Mouse (Mus musculus): ENCODE data around the gene Epha4. TPM values are rescaled to one million over a fixed set of nuclear protein-coding genes. Genes with fewer than 3 reads are reported as not detected.

Epha4 gene
- polyA plus RNA-seq, 1 experiment from 2014 or later: 9.6 TPM

- DNase-seq (ENCODE audit: low spot score) (no peak), ATAC-seq (no peak)
- Histone ChIP-seq H3K9ac (replicated peaks; ENCODE audit: low read depth) (no peak overlapping the region), H3K9me3 (ENCODE audit: low read length) (no peaks in the 10 kb centered on the region), H3K27ac (ENCODE audit: low read length) (no peak overlapping the region), H3K36me3 (ENCODE audit: insufficient read depth, low read length) (no peaks in the 10 kb centered on the region), H3K27me3 (replicated peaks; ENCODE audit: insufficient read depth, low read length) (no peaks in the 10 kb centered on the region), H3K4me1 (ENCODE audit: insufficient read depth, low read depth, low read length) (peaks cover 12% of the 10 kb centered on the region; the same call in 1 of the 2 replicates), H3K4me3 (ENCODE audit: low read depth, low read length) (no peak overlapping the region), H3K4me2 (replicated peaks; ENCODE audit: low read depth, low read length) (no peak overlapping the region)
- TF ChIP-seq EP300 (IDR thresholded peaks at IDR 0.05): no peak
- TF ChIP-seq CTCF (IDR thresholded peaks at IDR 0.05): no peak
- WGBS: 90% methylated on average over 7 of the region's 7 CpGs
Measured at GRCm38 (mm10) chr1:77456695-77457445, 58.0 kb downstream of the Epha4 start.

- H3K9ac ChIP-seq (replicated peaks; ENCODE audit: low read depth): no peak overlapping the region
- no peak overlapping the region for H3K27ac ChIP-seq (ENCODE audit: low read length)
- no peaks in the 10 kb centered on the region for H3K27me3 ChIP-seq (replicated peaks; ENCODE audit: insufficient read depth, low read length)
- peaks cover 4% of the 10 kb centered on the region; the same call in 1 of the 2 replicates for H3K4me1 ChIP-seq (ENCODE audit: insufficient read depth, low read depth, low read length)
- H3K4me2 ChIP-seq (replicated peaks; ENCODE audit: low read depth, low read length): no peak overlapping the region
- TF ChIP-seq EP300 (IDR thresholded peaks at IDR 0.05) (no peak), CTCF (IDR thresholded peaks at IDR 0.05) (no peak)
- DNase-seq (ENCODE audit: low spot score) (no peak), ATAC-seq (no peak)
- H3K9me3 ChIP-seq (ENCODE audit: low read length): no peaks in the 10 kb centered on the region
- 65% methylated on average over 1 of the region's 1 CpGs for WGBS
- no peak overlapping the region for H3K4me3 ChIP-seq (ENCODE audit: low read depth, low read length)
- no peaks in the 10 kb centered on the region for H3K36me3 ChIP-seq (ENCODE audit: insufficient read depth, low read length)
Measured at GRCm38 (mm10) chr1:77453811-77454210, 61.1 kb downstream of the Epha4 start.

GRCm38 (mm10) chr1:77452721-77453120 is 62.2 kb downstream of the Epha4 start:
- Histone ChIP-seq H3K9me3 (ENCODE audit: low read length) (no peaks in the 10 kb centered on the region), H3K9ac (replicated peaks; ENCODE audit: low read depth) (no peak overlapping the region), H3K4me3 (ENCODE audit: low read depth, low read length) (no peak overlapping the region), H3K27ac (ENCODE audit: low read length) (no peak overlapping the region), H3K4me1 (ENCODE audit: insufficient read depth, low read depth, low read length) (peaks cover 4% of the 10 kb centered on the region; the same call in 1 of the 2 replicates), H3K36me3 (ENCODE audit: insufficient read depth, low read length) (no peaks in the 10 kb centered on the region), H3K27me3 (replicated peaks; ENCODE audit: insufficient read depth, low read length) (no peaks in the 10 kb centered on the region), H3K4me2 (replicated peaks; ENCODE audit: low read depth, low read length) (no peak overlapping the region)
- WGBS: 92% methylated on average over 3 of the region's 3 CpGs
- DNase-seq (ENCODE audit: low spot score) (no peak), ATAC-seq (no peak)
- TF ChIP-seq CTCF (IDR thresholded peaks at IDR 0.05) (no peak), EP300 (IDR thresholded peaks at IDR 0.05) (no peak)

- Histone ChIP-seq H3K4me1 (ENCODE audit: insufficient read depth, low read depth, low read length) (peaks cover 4% of the 10 kb centered on the region; the same call in 1 of the 2 replicates), H3K27me3 (replicated peaks; ENCODE audit: insufficient read depth, low read length) (no peaks in the 10 kb centered on the region), H3K4me3 (ENCODE audit: low read depth, low read length) (no peak overlapping the region), H3K36me3 (ENCODE audit: insufficient read depth, low read length) (no peaks in the 10 kb centered on the region), H3K9ac (replicated peaks; ENCODE audit: low read depth) (no peak overlapping the region), H3K4me2 (replicated peaks; ENCODE audit: low read depth, low read length) (no peak overlapping the region), H3K9me3 (ENCODE audit: low read length) (no peaks in the 10 kb centered on the region), H3K27ac (ENCODE audit: low read length) (no peak overlapping the region)
- WGBS: 93% methylated on average over 3 of the region's 3 CpGs
- no peak for DNase-seq (ENCODE audit: low spot score)
- no peak for ATAC-seq
- no peak for TF ChIP-seq CTCF (IDR thresholded peaks at IDR 0.05)
Measured at GRCm38 (mm10) chr1:77451541-77451940, 63.3 kb downstream of the Epha4 start.

- Histone ChIP-seq H3K9me3 (ENCODE audit: low read length) (no peaks in the 10 kb centered on the region), H3K4me2 (replicated peaks; ENCODE audit: low read depth, low read length) (no peak overlapping the region), H3K4me1 (ENCODE audit: insufficient read depth, low read depth, low read length) (peaks cover 4% of the 10 kb centered on the region; the same call in 1 of the 2 replicates), H3K9ac (replicated peaks; ENCODE audit: low read depth) (no peak overlapping the region), H3K4me3 (ENCODE audit: low read depth, low read length) (no peak overlapping the region), H3K27ac (ENCODE audit: low read length) (no peak overlapping the region), H3K36me3 (ENCODE audit: insufficient read depth, low read length) (no peaks in the 10 kb centered on the region), H3K27me3 (replicated peaks; ENCODE audit: insufficient read depth, low read length) (no peaks in the 10 kb centered on the region)
- TF ChIP-seq CTCF (IDR thresholded peaks at IDR 0.05) (no peak), EP300 (IDR thresholded peaks at IDR 0.05) (no peak)
- no peak for ATAC-seq
- DNase-seq (ENCODE audit: low spot score): peak; percentile 26
- WGBS: 32% methylated on average over 3 of the region's 3 CpGs
Measured at GRCm38 (mm10) chr1:77450201-77450600, 64.7 kb downstream of the Epha4 start.

- Histone ChIP-seq H3K27me3 (replicated peaks; ENCODE audit: insufficient read depth, low read length) (no peaks in the 10 kb centered on the region), H3K9me3 (ENCODE audit: low read length) (no peaks in the 10 kb centered on the region), H3K27ac (ENCODE audit: low read length) (no peak overlapping the region), H3K4me1 (ENCODE audit: insufficient read depth, low read depth, low read length) (peaks cover 4% of the 10 kb centered on the region; the same call in 1 of the 2 replicates), H3K9ac (replicated peaks; ENCODE audit: low read depth) (no peak overlapping the region), H3K4me3 (ENCODE audit: low read depth, low read length) (no peak overlapping the region), H3K4me2 (replicated peaks; ENCODE audit: low read depth, low read length) (no peak overlapping the region), H3K36me3 (ENCODE audit: insufficient read depth, low read length) (no peaks in the 10 kb centered on the region)
- DNase-seq (ENCODE audit: low spot score): no peak
- no peak for ATAC-seq
- TF ChIP-seq CTCF (IDR thresholded peaks at IDR 0.05) (no peak), EP300 (IDR thresholded peaks at IDR 0.05) (no peak)
- WGBS: 88% methylated on average over 1 of the region's 1 CpGs
Measured at GRCm38 (mm10) chr1:77447061-77447614, 67.8 kb downstream of the Epha4 start.
